Mouse (Mus musculus) heart, adult 18-20 months (tissue): Measurements from ENCODE around the gene Fam114a2. TPM values are rescaled to one million over a fixed set of nuclear protein-coding genes. Genes with fewer than 3 reads are reported as not detected.
A peak's percentile ranks its signal among the peaks of the same experiment; 100 is the strongest.

Source experiments
- DNase-seq, 2 experiments: peaks; one replicate each; pipeline ENCODE4 v3.0.0; 2021 to 2022; ENCODE audit warnings: mixed read lengths in 1 of 2
- total RNA-seq, 2 experiments: library from RNA; stranded (reverse); gene quantifications; 2 replicates each; pipeline ENCODE4 v1.2.3; 2021

Fam114a2 gene
- total RNA-seq, 2 experiments from 2014 or later: 40.2 to 40.9 TPM

GRCm38 (mm10) chr11:57434153-57434552 is 84.3 kb downstream of the Fam114a2 start:
- peak in 1 of 2 experiments; percentile 55 for DNase-seq

Other genes with a start within 250 kb of the Fam114a2 start
- gene Mfap3, start within 50 bp of the Fam114a2 start, total RNA-seq: 10 to 100 TPM; 10.4 to 12.6 TPM
- gene Galnt10, start 126.8 kb upstream of the Fam114a2 start, total RNA-seq: 1 to 10 TPM; 7.2 to 8.0 TPM